Mouse (Mus musculus) forebrain, postnatal 0 days (tissue): ENCODE data around the gene Dock9. TPM values are rescaled to one million over a fixed set of nuclear protein-coding genes. Genes with fewer than 3 reads are reported as not detected.

Experiments
- ATAC-seq: fragments of 200-750 bp; cut with Nextera tagmentation; 2 replicates; pipeline ENCODE4 v1.8.0; 2017; ENCODE audit warnings: mild to moderate bottlenecking, moderate library complexity
- DNase-seq: peaks from one replicate; pipeline ENCODE4 v3.0.0-alpha.2; 2015
- H3K27ac ChIP-seq: fragments of 300-500 bp; sonication (generic); 2 replicates; pipeline ENCODE4 v1.5.1; 2014; ENCODE audit warnings: low read depth, mild to moderate bottlenecking, antibody characterized with exemption, low read length, moderate library complexity, mixed read lengths
- H3K27me3 ChIP-seq: fragments of 300-500 bp; sonication (generic); 2 replicates; pipeline ENCODE4 v1.6.1; 2014; ENCODE audit warnings: mild to moderate bottlenecking, low read length, mixed read lengths; ENCODE audit not compliant: insufficient read depth
- H3K36me3 ChIP-seq: fragments of 300-500 bp; sonication (generic); 2 replicates; pipeline ENCODE4 v1.6.1; 2014; ENCODE audit warnings: mild to moderate bottlenecking, moderate library complexity; ENCODE audit not compliant: insufficient read depth
- H3K4me1 ChIP-seq: fragments of 300-500 bp; sonication (generic); 2 replicates; pipeline ENCODE4 v1.6.1; 2014; ENCODE audit warnings: antibody characterized with exemption; ENCODE audit not compliant: insufficient read depth
- H3K4me2 ChIP-seq: fragments of 300-500 bp; sonication (generic); 2 replicates; pipeline ENCODE4 v1.6.1; 2014; ENCODE audit warnings: low read depth, mild to moderate bottlenecking, moderate library complexity
- H3K4me3 ChIP-seq: fragments of 300-500 bp; sonication (generic); 2 replicates; pipeline ENCODE4 v1.5.1; 2014; ENCODE audit warnings: low read depth, low read length, mixed read lengths
- H3K9ac ChIP-seq: fragments of 300-500 bp; sonication (generic); 2 replicates; pipeline ENCODE4 v1.6.1; 2014; ENCODE audit warnings: mild to moderate bottlenecking
- H3K9me3 ChIP-seq: fragments of 300-500 bp; sonication (generic); 2 replicates; pipeline ENCODE4 v1.6.1; 2016; ENCODE audit warnings: low read length
- CTCF ChIP-seq: sonication (generic); IDR thresholded peaks from 2 replicates; pipeline ENCODE4 v1.5.1; 2016; ENCODE audit warnings: antibody characterized with exemption, control low read depth, low read depth
- WGBS: fragments of 180-500 bp; shearing (Covaris S2); extraction: QIAGEN DNeasy Blood & Tissue Kit; methylation state at CpG from one replicate; pipeline ENCODE4 v1.1.7; 2014; 5-methylcytosine and 5-hydroxymethylcytosine counted together
- polyA plus RNA-seq: library from polyadenylated mRNA; unstranded; fragments of >200 nt; fragmentation: Nextera tagmentation; extraction: Ambion mirVana; gene quantifications from 2 replicates; pipeline ENCODE4 v1.2.1, GENCODE M21; 2015
- total RNA-seq: library from RNA; depleted of rRNA; stranded (reverse); fragments of >200 nt; gene quantifications from 2 replicates; pipeline ENCODE4 v1.2.3, GENCODE M21; 2014

Dock9 gene
- total and polyA plus RNA-seq, 2 experiments from 2014 or later: 14.2 to 87.2 TPM

DNA sequence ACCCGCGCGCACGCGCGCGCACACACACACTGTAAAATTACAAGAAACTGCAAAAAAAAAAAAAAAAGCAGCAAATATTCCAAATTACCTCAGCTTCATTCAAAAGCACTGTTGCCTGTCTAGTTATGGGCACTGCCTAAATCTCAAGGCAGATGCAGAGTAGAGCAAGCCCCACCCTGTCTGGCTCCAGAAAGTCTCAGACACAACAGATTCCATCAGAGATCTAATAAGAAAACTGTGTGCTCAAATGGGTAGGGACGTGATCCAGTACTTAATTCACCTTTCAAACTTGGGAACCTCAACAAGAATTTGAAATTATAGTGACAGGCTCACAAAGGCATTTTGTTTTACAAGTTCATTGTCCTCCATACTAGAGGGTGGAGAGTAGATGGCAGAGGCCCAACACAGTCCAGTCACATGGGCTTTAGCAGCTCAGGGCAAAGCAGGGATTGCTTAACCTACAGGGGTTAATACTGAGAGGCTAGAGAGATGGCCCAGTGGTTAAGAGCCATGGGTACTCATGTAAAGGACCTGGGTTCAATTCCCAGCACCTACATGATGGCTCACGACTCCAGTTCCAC lies 131.9 kb downstream of the Dock9 start:
- Histone ChIP-seq H3K9me3 (no peaks in the 10 kb centered on the region), H3K4me2 (no peak overlapping the region), H3K27ac (no peak overlapping the region), H3K9ac (no peak overlapping the region), H3K4me3 (no peak overlapping the region), H3K27me3 (no peaks in the 10 kb centered on the region), H3K4me1 (no peaks in the 10 kb centered on the region), H3K36me3 (no peaks in the 10 kb centered on the region)
- DNase-seq: no peak
- no peak for ATAC-seq
- WGBS: 93% methylated on average over 9 of the region's 9 CpGs
- no peak for TF ChIP-seq CTCF

DNA sequence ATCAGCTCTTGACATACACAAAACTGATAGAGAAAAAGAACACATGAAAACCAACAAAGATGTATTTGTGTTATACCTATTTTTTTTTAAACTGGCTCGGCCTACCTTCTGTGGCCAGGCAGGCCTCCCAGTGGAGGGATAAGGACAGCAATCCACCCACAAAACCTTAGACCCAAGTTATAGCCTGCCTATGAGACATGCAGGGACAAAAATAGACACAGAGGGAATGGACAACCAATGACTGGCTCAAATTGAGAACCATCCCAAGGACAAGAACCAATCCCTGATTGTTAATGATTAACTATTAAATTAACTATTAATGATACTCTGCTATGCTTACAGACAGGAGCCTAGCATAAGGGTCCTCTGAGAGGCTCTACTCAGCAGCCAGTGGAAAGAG lies 133.7 kb downstream of the Dock9 start:
- H3K9me3 ChIP-seq: no peaks in the 10 kb centered on the region
- no peaks in the 10 kb centered on the region for H3K4me1 ChIP-seq
- DNase-seq (no peak), ATAC-seq (no peak)
- no peak overlapping the region for H3K4me2 ChIP-seq
- H3K4me3 ChIP-seq: no peak overlapping the region
- no peak overlapping the region for H3K9ac ChIP-seq
- TF ChIP-seq CTCF: no peak
- H3K27me3 ChIP-seq: no peaks in the 10 kb centered on the region
- H3K36me3 ChIP-seq: no peaks in the 10 kb centered on the region; the same call in 1 of the 2 replicates
- 88% methylated on average over 1 of the region's 1 CpGs for WGBS
- no peak overlapping the region for H3K27ac ChIP-seq

DNA sequence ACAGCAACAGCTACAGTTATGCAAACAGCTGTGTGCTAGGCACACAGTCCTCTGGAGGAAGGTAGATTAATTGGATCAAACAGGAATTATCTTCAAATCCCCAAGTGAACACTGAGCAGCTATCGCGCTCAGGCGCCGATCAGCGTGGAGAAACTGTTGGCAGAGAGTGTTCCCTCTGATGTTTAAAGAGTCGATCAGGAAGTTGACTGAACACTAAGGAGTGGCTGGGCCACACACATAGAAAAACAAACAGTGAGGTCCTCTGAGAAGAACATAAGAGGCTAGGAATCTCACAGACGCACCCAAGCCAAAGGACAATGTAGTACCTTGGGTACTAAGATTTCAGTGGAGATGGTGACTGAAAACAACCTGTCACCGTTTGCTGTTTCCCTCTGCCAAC lies 136.7 kb downstream of the Dock9 start:
- no peak for DNase-seq
- 69% methylated on average over 8 of the region's 8 CpGs for WGBS

DNA sequence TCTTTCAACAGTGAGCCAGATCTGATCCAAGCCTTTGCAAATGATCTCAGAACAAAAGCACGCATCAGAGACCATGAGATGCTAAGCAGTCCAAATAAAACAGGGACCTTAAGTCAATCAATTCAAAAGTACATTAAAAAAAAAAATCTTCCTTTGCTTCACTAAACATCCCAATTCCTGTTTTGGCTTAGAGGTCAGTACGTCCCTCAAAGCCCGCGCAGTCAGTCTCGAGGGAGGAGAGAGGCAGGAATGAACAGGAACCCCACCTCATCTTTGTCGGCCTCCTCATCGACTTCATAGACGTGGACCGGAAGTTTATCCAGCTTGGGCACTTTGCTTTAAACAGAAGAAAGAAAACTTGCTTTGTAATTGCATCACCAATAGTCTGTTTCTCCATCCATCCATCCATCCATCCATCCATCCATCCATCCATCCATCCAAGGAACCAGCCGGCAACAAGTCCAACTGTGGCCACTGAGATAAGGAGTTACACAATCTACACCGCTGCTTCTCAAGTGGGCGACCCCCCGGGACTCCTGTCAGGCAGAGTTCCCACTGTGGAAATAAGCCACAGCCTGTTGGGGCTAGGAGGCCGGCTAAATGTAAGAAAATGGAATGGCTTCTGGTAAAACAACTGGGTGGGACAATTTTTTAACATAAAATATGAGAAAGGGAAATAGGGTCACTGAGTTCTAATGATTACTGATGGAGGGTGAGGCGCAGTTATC lies 137.3 kb downstream of the Dock9 start:
- peaks cover 25% of the 10 kb centered on the region for H3K36me3 ChIP-seq
- 88% methylated on average over 15 of the region's 15 CpGs for WGBS

More for the DNA sequence above, 136.7 kb downstream of the Dock9 start:
- Histone ChIP-seq H3K4me2 (no peak overlapping the region), H3K4me1 (no peaks in the 10 kb centered on the region), H3K9me3 (no peaks in the 10 kb centered on the region), H3K9ac (no peak overlapping the region), H3K27ac (no peak overlapping the region), H3K4me3 (no peak overlapping the region), H3K36me3 (peaks cover 21% of the 10 kb centered on the region), H3K27me3 (no peaks in the 10 kb centered on the region)
- TF ChIP-seq CTCF: no peak
- ATAC-seq: no peak

DNA sequence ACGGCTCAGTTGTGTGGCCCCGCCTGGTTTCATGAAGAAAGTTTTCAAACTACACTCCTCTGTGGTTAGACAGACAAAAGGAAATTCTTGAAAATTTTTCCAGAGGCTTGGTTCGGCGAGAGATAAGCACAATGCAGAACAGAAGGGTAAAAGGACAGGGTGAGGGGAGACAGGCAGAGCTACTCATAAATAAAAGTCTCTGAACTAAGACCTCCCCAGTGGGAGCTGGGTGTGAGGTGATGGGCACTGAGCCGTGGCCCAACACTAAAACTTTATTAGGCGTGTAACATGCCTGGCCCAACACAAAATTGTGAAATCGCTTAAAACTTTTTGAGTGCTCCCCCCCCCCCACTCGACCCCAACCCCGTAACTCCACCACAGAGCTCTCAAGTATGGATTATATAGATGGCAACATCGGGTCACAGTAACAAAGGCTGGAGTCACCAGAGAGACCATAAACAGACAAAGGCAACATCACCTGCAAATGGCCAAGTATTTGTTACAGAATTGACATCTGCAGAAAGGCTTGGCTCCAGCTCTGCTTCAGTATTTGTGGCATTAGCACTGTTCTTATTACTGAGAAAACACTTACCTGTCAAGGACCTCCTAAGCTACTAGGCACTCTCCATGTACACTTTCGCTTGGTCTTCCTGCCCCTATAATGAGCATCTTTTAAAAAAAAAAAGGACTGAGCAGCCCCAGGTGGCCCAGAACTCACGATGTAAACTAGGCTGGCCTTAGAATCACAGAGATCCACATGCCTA lies 138.4 kb downstream of the Dock9 start:
- Histone ChIP-seq H3K9me3 (no peaks in the 10 kb centered on the region), H3K27ac (no peak overlapping the region), H3K4me3 (no peak overlapping the region), H3K4me2 (no peak overlapping the region), H3K27me3 (no peaks in the 10 kb centered on the region), H3K9ac (no peak overlapping the region), H3K4me1 (no peaks in the 10 kb centered on the region), H3K36me3 (peaks cover 25% of the 10 kb centered on the region)
- ATAC-seq: no peak
- 86% methylated on average over 12 of the region's 12 CpGs for WGBS
- DNase-seq: no peak
- no peak for TF ChIP-seq CTCF

More for the DNA sequence above, 137.3 kb downstream of the Dock9 start:
- H3K4me3 ChIP-seq: no peak overlapping the region
- H3K27me3 ChIP-seq: no peaks in the 10 kb centered on the region
- no peak overlapping the region for H3K4me2 ChIP-seq
- H3K9me3 ChIP-seq: no peaks in the 10 kb centered on the region
- DNase-seq (no peak), ATAC-seq (no peak)
- H3K27ac ChIP-seq: no peak overlapping the region
- no peak overlapping the region for H3K9ac ChIP-seq
- no peaks in the 10 kb centered on the region for H3K4me1 ChIP-seq
- no peak for TF ChIP-seq CTCF

DNA sequence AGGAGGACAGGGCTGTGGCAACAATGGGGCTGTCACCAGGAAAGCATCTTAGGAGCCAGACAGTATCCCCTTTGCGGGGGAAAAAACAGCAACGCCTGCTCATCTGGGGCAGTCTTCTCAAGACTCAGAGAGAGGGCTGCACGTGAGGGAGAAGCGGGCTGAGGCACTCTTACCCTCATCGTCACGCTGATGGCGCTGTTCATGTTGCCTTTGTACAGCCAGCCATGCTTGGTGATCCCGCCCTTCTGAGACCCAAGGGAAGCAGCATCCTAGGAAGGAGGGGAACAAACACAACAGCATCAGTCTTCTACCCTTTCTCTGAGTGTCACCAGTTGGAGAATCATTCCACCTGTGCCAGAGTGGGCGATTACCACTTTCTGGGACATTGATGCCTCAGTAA lies 139.1 kb downstream of the Dock9 start:
- H3K9me3 ChIP-seq: no peaks in the 10 kb centered on the region
- ATAC-seq: no peak
- H3K4me3 ChIP-seq: no peak overlapping the region
- H3K27me3 ChIP-seq: no peaks in the 10 kb centered on the region
- 88% methylated on average over 9 of the region's 9 CpGs for WGBS
- H3K4me1 ChIP-seq: no peaks in the 10 kb centered on the region
- DNase-seq: no peak
- peaks cover 25% of the 10 kb centered on the region for H3K36me3 ChIP-seq
- no peak overlapping the region for H3K4me2 ChIP-seq
- no peak overlapping the region for H3K9ac ChIP-seq
- no peak overlapping the region for H3K27ac ChIP-seq
- no peak for TF ChIP-seq CTCF

DNA sequence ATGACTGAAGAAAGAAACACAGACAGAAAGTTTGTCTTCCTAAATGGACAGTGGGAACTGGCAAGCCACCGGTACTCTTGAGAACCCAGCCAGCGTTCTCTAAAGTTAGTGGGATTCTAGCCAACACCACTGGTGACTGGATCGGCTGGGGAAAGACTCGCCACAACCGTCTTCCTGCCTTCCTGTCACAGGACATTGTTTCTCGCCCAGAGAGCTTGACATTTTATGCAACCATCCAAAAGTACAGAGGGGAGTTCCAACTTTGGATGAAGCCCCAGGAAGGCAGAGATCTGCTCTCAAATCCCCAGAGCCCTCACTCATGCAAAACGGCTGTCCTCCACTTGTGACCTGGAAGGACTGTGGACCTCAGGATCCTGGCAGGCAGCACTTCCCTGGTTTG lies 140.0 kb downstream of the Dock9 start:
- H3K27me3 ChIP-seq: no peaks in the 10 kb centered on the region
- H3K4me3 ChIP-seq: no peak overlapping the region
- ATAC-seq (no peak), DNase-seq (no peak)
- WGBS: 63% methylated on average over 7 of the region's 7 CpGs
- H3K27ac ChIP-seq: no peak overlapping the region
- no peak for TF ChIP-seq CTCF
- H3K4me1 ChIP-seq: no peaks in the 10 kb centered on the region
- no peaks in the 10 kb centered on the region for H3K9me3 ChIP-seq
- H3K36me3 ChIP-seq: peaks cover 27% of the 10 kb centered on the region
- H3K9ac ChIP-seq: no peak overlapping the region
- H3K4me2 ChIP-seq: no peak overlapping the region
